In the genomic region with DNA sequence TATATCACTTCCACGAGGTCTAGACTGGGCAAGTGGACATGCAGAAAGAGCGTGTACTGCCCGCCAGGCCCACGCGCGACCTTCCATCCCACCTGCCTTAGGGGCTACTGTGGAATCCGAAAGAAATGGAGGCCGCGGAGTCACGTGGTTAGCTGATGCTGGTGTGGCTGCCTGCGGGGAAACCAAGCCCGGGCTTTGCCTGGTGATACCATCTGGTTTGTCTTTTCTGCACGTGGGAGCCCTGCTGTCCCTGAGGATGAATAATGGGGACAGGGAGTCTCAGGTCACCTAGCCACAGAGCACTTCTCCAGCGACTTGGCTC, we compare ENCODE assay signal across 8 mouse cellular contexts.
A peak's percentile ranks its signal among the peaks of the same experiment; 100 is the strongest.
DNase-seq lines count a peak whose midpoint lies in the region; ATAC-seq and TF ChIP-seq lines count a peak whose summit lies in the region.

No protein-coding gene starts in this region.

- H3K4me3 ChIP-seq in kidney, postnatal 0 days (replicated peaks; ENCODE audit: low read depth, low read length): no peak overlapping the region
- H3K4me3 ChIP-seq in bone marrow macrophage, adult 2 months (ENCODE audit: insufficient read depth, low read length): 0 out of 2 replicates have a peak overlapping the region, but pooled peaks have one; percentile 47
- H3K4me3 ChIP-seq in heart, postnatal 0 days (ENCODE audit: low read depth, low read length): peak overlapping the region; percentile 42; the same call in 1 of the 2 replicates

- H3K9ac ChIP-seq in kidney, postnatal 0 days (ENCODE audit: low read depth, low read length): no peak overlapping the region
- H3K9ac ChIP-seq in heart, postnatal 0 days (replicated peaks; ENCODE audit: low read depth, low read length): no peak overlapping the region

- WGBS in kidney, postnatal 0 days: 13% methylated on average over 14 of the region's 14 CpGs
- 24% methylated on average over 14 of the region's 14 CpGs for WGBS in heart, postnatal 0 days

- no peak for TF ChIP-seq CTCF in kidney, postnatal 0 days (IDR thresholded peaks at IDR 0.05; ENCODE audit: low read depth)
- no peak for TF ChIP-seq CTCF in bone marrow macrophage, adult 2 months (IDR thresholded peaks at IDR 0.05; ENCODE audit: low read depth, low read length)
- TF ChIP-seq CTCF in heart, postnatal 0 days (IDR thresholded peaks at IDR 0.05; ENCODE audit: low read depth): no peak

- H3K4me1 ChIP-seq in kidney, postnatal 0 days (replicated peaks; ENCODE audit: insufficient read depth, low read length): 0 out of 2 replicates have a peak, but pooled peaks cover 7% of the 10 kb centered on the region
- 0 out of 2 replicates have a peak, but pooled peaks cover 2% of the 10 kb centered on the region for H3K4me1 ChIP-seq in bone marrow macrophage, adult 2 months (ENCODE audit: control insufficient read depth, insufficient read depth, low read length)
- peaks cover 8% of the 10 kb centered on the region for H3K4me1 ChIP-seq in heart, postnatal 0 days (ENCODE audit: control insufficient read depth, insufficient read depth)

- no peak overlapping the region for H3K27ac ChIP-seq in kidney, postnatal 0 days
- H3K27ac ChIP-seq in bone marrow macrophage, adult 2 months (ENCODE audit: insufficient read depth, low read depth, low read length): no peak overlapping the region
- no peak overlapping the region for H3K27ac ChIP-seq in heart, postnatal 0 days (ENCODE audit: low read depth)

- ATAC-seq in kidney, postnatal 0 days (replicated peaks; ENCODE audit: low FRiP score, low read depth): no peak
- no peak for ATAC-seq in heart, postnatal 0 days (ENCODE audit: insufficient read depth, low read depth)

- TF ChIP-seq EP300 in heart, postnatal 0 days (IDR thresholded peaks at IDR 0.05; ENCODE audit: low read depth): no peak

- H3K27me3 ChIP-seq in kidney, postnatal 0 days (ENCODE audit: insufficient read depth, low read length): peaks cover 5% of the 10 kb centered on the region; the same call in 1 of the 2 replicates
- peaks cover 40% of the 10 kb centered on the region for H3K27me3 ChIP-seq in heart, postnatal 0 days (ENCODE audit: control insufficient read depth, insufficient read depth, low read length)

- no peak for TF ChIP-seq POLR2A in bone marrow macrophage, adult 2 months (IDR thresholded peaks at IDR 0.05; ENCODE audit: borderline replicate concordance, low read depth, low read length)

- DNase-seq in kidney, postnatal 0 days (ENCODE audit: low spot score): no peak
- DNase-seq in kidney, adult 8-10 months: no peak
- no peak for DNase-seq in heart, postnatal 0 days (ENCODE audit: low spot score)
- DNase-seq in mesoderm, embryonic 11.5 days (ENCODE audit: low read depth, low spot score): peak; percentile 52
- DNase-seq in ovary, postnatal 36 days (ENCODE audit: low spot score): no peak
- DNase-seq in kidney, postnatal 14 days: no peak
- DNase-seq in kidney, postnatal 36 days: no peak

- no peaks in the 10 kb centered on the region for H3K36me3 ChIP-seq in kidney, postnatal 0 days (ENCODE audit: insufficient read depth, low read length)
- no peaks in the 10 kb centered on the region for H3K36me3 ChIP-seq in heart, postnatal 0 days (replicated peaks; ENCODE audit: control insufficient read depth, insufficient read depth, low read length)

- no peaks in the 10 kb centered on the region for H3K9me3 ChIP-seq in kidney, postnatal 0 days (replicated peaks; ENCODE audit: low read length)
- 0 out of 2 replicates have a peak, but pooled peaks cover 4% of the 10 kb centered on the region for H3K9me3 ChIP-seq in heart, postnatal 0 days (replicated peaks; ENCODE audit: control insufficient read depth, low read length)

- H3K4me2 ChIP-seq in kidney, postnatal 0 days (ENCODE audit: low read length): peak overlapping the region; percentile 74
- peak overlapping the region; percentile 72 for H3K4me2 ChIP-seq in heart, postnatal 0 days (ENCODE audit: low read depth, low read length)
